Mouse (Mus musculus) embryonic fibroblast, embryonic 13.5 days (primary cell): ENCODE results near the gene BC024978.
A peak's percentile ranks its signal among the peaks of the same experiment; 100 is the strongest.

ENCODE experiments used
- CTCF ChIP-seq: IDR thresholded peaks from 2 replicates; pipeline ENCODE4 v1.5.1; 2011; ENCODE audit warnings: mild to moderate bottlenecking, control low read depth, low read length, moderate library complexity, borderline replicate concordance; ENCODE audit not compliant: insufficient read depth
- POLR2A ChIP-seq: IDR thresholded peaks from 2 replicates; pipeline ENCODE4 v1.6.1; 2011; ENCODE audit warnings: low read depth, mild to moderate bottlenecking, control low read depth, low read length, moderate library complexity

DNA sequence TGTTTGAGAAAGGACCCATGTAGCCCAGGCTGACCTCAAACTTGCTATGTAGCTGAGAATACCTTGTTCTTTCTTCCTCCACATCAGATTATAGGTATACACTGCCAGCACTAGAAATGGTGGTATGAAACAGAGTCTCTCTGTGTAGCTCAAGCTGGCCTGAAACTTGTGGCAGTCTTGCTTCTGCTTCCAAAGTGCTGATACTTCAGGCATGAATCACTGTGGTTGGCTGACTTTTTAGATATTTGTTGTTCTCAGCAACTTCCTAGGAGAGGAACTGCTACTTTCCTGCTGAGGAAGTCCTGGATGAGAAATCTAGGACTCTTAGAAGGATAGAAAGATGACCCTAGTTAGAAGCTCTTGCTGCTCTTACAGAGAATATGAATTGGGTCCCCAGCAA, 2.8 kb downstream of the BC024978 start:
- TF ChIP-seq POLR2A (peak; percentile 42), CTCF (no peak)
